Mouse (Mus musculus): ENCODE results near the gene Slf1.

GRCm38 (mm10) chr13:77125159-77125558, 10.1 kb downstream of the Slf1 start:
- TF ChIP-seq CTCF (IDR thresholded peaks at IDR 0.05; ENCODE audit: low read depth, low read length) = no peak
- no peak for TF ChIP-seq GATA1 (IDR thresholded peaks at IDR 0.05; ENCODE audit: borderline replicate concordance, low read length)

Measured in G1E (cell line).